Mouse (Mus musculus): ENCODE results near the gene Dlst.

The Dlst gene

GRCm38 (mm10) chr12:85110698-85111592 lies at the start of gene Dlst, which contains the start of gene Prox2:
Gene Dlst, plus strand, starts transcription at chr12:85110833.
Gene Prox2, minus strand, starts transcription at chr12:85110759.
- peak; percentile 91 for DNase-seq (ENCODE audit: inconsistent ontology term)

GRCm38 (mm10) chr12:85071043-85071442 lies 39.6 kb upstream of the Dlst start:
- DNase-seq (ENCODE audit: inconsistent ontology term), result no peak

GRCm38 (mm10) chr12:85077100-85077499 lies 33.5 kb upstream of the Dlst start:
- no peak for DNase-seq (ENCODE audit: inconsistent ontology term)

- DNase-seq (ENCODE audit: inconsistent ontology term), result no peak
Observed at GRCm38 (mm10) chr12:85084257-85084656, 26.4 kb upstream of the Dlst start.

GRCm38 (mm10) chr12:85084941-85085340 lies 25.7 kb upstream of the Dlst start:
- peak; percentile 46 for DNase-seq (ENCODE audit: inconsistent ontology term)

- no peak for DNase-seq (ENCODE audit: inconsistent ontology term)
Observed at GRCm38 (mm10) chr12:85087845-85088244, 22.8 kb upstream of the Dlst start.

- DNase-seq (ENCODE audit: inconsistent ontology term), result no peak
Observed at GRCm38 (mm10) chr12:85091190-85091589, 19.4 kb upstream of the Dlst start.

- peak; percentile 42 for DNase-seq (ENCODE audit: inconsistent ontology term)
Observed at GRCm38 (mm10) chr12:85092214-85092613, 18.4 kb upstream of the Dlst start.

- peak; percentile 42 for DNase-seq (ENCODE audit: inconsistent ontology term)
Observed at GRCm38 (mm10) chr12:85094010-85094409, 16.6 kb upstream of the Dlst start.

- no peak for DNase-seq (ENCODE audit: inconsistent ontology term)
Observed at GRCm38 (mm10) chr12:85094706-85095105, 15.9 kb upstream of the Dlst start.

- no peak for DNase-seq (ENCODE audit: inconsistent ontology term)
Observed at GRCm38 (mm10) chr12:85095146-85095545, 15.5 kb upstream of the Dlst start.

GRCm38 (mm10) chr12:85095859-85096258 lies 14.8 kb upstream of the Dlst start:
- DNase-seq (ENCODE audit: inconsistent ontology term), result no peak

- DNase-seq (ENCODE audit: inconsistent ontology term), result no peak
Observed at GRCm38 (mm10) chr12:85101001-85101400, 9.6 kb upstream of the Dlst start.

- no peak for DNase-seq (ENCODE audit: inconsistent ontology term)
Observed at GRCm38 (mm10) chr12:85101521-85102106, 9.0 kb upstream of the Dlst start.

GRCm38 (mm10) chr12:85103096-85103495 lies 7.5 kb upstream of the Dlst start:
- DNase-seq (ENCODE audit: inconsistent ontology term), result no peak

- DNase-seq (ENCODE audit: inconsistent ontology term), result no peak
Observed at GRCm38 (mm10) chr12:85104789-85105188, 5.8 kb upstream of the Dlst start.

GRCm38 (mm10) chr12:85106292-85106691 lies 4.3 kb upstream of the Dlst start:
- DNase-seq (ENCODE audit: inconsistent ontology term), result no peak

GRCm38 (mm10) chr12:85108643-85109042 lies 2.0 kb upstream of the Dlst start:
- no peak for DNase-seq (ENCODE audit: inconsistent ontology term)

- DNase-seq (ENCODE audit: inconsistent ontology term), result no peak
Observed at GRCm38 (mm10) chr12:85109426-85109825, 1.2 kb upstream of the Dlst start.

- DNase-seq (ENCODE audit: inconsistent ontology term), result peak; percentile 16
Observed at GRCm38 (mm10) chr12:85110011-85110697, 479 bp upstream of the Dlst start.

- no peak for DNase-seq (ENCODE audit: inconsistent ontology term)
Observed at GRCm38 (mm10) chr12:85112550-85113251, 2.1 kb downstream of the Dlst start.

- no peak for DNase-seq (ENCODE audit: inconsistent ontology term)
Observed at GRCm38 (mm10) chr12:85113337-85113736, 2.7 kb downstream of the Dlst start.

All from Muller cell, postnatal 12 days (primary cell).